ENCODE assay signal across 8 mouse cellular contexts in the genomic region with DNA sequence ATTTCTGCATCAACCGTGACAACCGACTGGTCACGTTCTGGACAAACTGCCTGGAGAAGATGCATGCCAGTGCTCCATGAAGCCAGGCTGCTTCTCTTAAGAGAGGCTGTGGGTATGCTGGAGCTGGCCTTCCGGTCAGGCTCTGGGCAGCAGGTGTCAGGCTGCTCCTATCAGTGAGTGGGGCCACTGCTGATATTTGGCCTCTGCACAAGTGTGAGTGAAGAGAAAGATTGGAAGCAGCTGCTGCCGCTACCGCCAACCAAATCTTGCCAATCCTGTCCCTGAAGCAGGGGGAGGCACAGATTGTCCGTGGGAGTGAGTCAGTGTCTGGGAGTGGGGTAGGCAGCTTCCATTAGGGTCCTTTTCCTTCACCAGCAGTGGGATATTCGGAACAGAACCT. TPM values are rescaled to one million over a fixed set of nuclear protein-coding genes. Genes with fewer than 3 reads are reported as not detected.
DNase-seq lines count a peak whose midpoint lies in the region; ATAC-seq lines count a peak whose summit lies in the region.

No protein-coding gene starts in this region.

- no peak for DNase-seq in frontal cortex, postnatal 25 days (ENCODE audit: low spot score in 2 of 2)
- peak; percentile 12 for DNase-seq in urinary bladder, postnatal 14 days (ENCODE audit: low spot score)
- no peak for DNase-seq in urinary bladder, postnatal 36 days (ENCODE audit: low spot score in 2 of 2)
- peak; percentile 40 to 58 for DNase-seq in heart, postnatal 14 days
- DNase-seq in lung, postnatal 25 days (ENCODE audit: low spot score) = peak; percentile 19
- no peak for DNase-seq in adipocyte (ENCODE audit: low spot score)
- DNase-seq in T-cell, adult 2 months (ENCODE audit: low spot score) = no peak

- ATAC-seq in frontal cortex, adult (ENCODE audit: low TSS enrichment) = peak; percentile 14; the same call in 1 of the 2 replicates

- intact Hi-C loops in heart, postnatal 14 days (cut with DNase I) = loop anchor here (2.0 kb wide), 1 partner anchor 42 kb away; no protein-coding TSS in a partner anchor

RNA-seq across cellular contexts. Expression of gene Ywhah, which starts 27.5 kb away (rescaled TPM):
- total RNA-seq in heart, postnatal 14 days (2021) = 100 to 1,000 TPM; 104 to 126 TPM

Comparison
In these comparisons a context has a peak if more than half of its experiments do, and no peak if none do; other contexts are left out.
1. DNase-seq: peak in urinary bladder, postnatal 14 days (single experiment), heart, postnatal 14 days (2 of 2) and lung, postnatal 25 days (single experiment); none in frontal cortex, postnatal 25 days (0 of 2), urinary bladder, postnatal 36 days (0 of 2), adipocyte (single experiment) and T-cell, adult 2 months (single experiment).